17 mouse cellular contexts compared by ENCODE assay signal in the genomic region with DNA sequence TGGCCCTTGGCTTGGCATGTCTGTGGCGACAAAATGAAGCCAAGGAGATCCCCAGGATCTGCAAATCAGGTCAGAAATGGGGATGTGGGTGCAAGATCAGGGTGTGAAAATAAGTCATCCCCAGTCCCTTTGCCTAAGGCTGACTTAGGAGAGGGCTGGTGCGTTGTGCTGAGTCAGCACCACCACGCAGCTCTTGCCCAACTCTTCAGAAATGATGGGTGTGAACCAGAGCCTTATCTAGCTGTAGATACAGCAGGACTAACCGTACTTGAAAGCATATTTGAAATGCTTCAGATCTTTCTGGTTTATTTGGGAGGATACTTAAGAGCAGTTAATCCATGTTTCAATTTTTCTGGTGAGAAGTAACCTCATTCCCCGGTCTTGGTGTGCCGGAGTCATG. TPM values are rescaled to one million over a fixed set of nuclear protein-coding genes. Genes with fewer than 3 reads are reported as not detected.
DNase-seq lines count a peak whose midpoint lies in the region; ATAC-seq and TF ChIP-seq lines count a peak whose summit lies in the region.
"Had no signal": no experiment of that assay in that cellular context is flagged by ENCODE, and none has a peak within 500 bp of the region (broad histone marks: within the 10 kb centered on the region; RNA-seq: fewer than 3 reads in every experiment).

No protein-coding gene starts in this region.

- H3K9me3 ChIP-seq in lung, embryonic 14.5 days (ENCODE audit: low read depth, low read length): no peaks in the 10 kb centered on the region
- H3K9me3 ChIP-seq in midbrain, embryonic 10.5 days (replicated peaks): no peaks in the 10 kb centered on the region
- no peaks in the 10 kb centered on the region for H3K9me3 ChIP-seq in hindbrain, embryonic 11.5 days (ENCODE audit: control insufficient read depth, low read length)
- H3K9me3 ChIP-seq: embryonic facial prominence, embryonic 10.5 days; G1E; heart, embryonic 13.5 days; limb, embryonic 15.5 days; neural tube, embryonic 15.5 days had no signal

- peak; percentile 47; the same call in 1 of the 2 replicates for ATAC-seq in lung, embryonic 14.5 days (ENCODE audit: insufficient read depth)
- peak; percentile 89 for ATAC-seq in megakaryocyte progenitor cell, adult 5-6 weeks (replicated peaks; ENCODE audit: poor library complexity)
- ATAC-seq in hindbrain, embryonic 11.5 days (ENCODE audit: low FRiP score): no peak

- TF ChIP-seq CTCF in lung, embryonic 14.5 days (IDR thresholded peaks at IDR 0.05; ENCODE audit: low read depth): no peak

- no peak overlapping the region for H3K27ac ChIP-seq in lung, embryonic 14.5 days (ENCODE audit: low read depth)
- H3K27ac ChIP-seq in midbrain, embryonic 10.5 days (replicated peaks): no peak overlapping the region
- H3K27ac ChIP-seq in hindbrain, embryonic 11.5 days (ENCODE audit: low read depth, low read length): no peak overlapping the region
- H3K27ac ChIP-seq: embryonic facial prominence, embryonic 10.5 days; heart, embryonic 13.5 days; limb, embryonic 15.5 days; neural tube, embryonic 15.5 days had no signal

- WGBS in lung, embryonic 14.5 days: 62% methylated on average over 6 of the region's 6 CpGs
- WGBS in midbrain, embryonic 10.5 days: 94% methylated on average over 6 of the region's 6 CpGs
- 94% methylated on average over 6 of the region's 6 CpGs for WGBS in hindbrain, embryonic 11.5 days

- no peak for DNase-seq in lung, embryonic 14.5 days
- no peak for DNase-seq in lung, postnatal 14 days
- peak; percentile 21 for DNase-seq in brain, adult 2 months (ENCODE audit: low read depth, low spot score)
- DNase-seq in liver: peak; percentile 73
- DNase-seq in midbrain, embryonic 10.5 days (ENCODE audit: low spot score): no peak
- no peak for DNase-seq in thymus, postnatal 10 days (ENCODE audit: low spot score in 2 of 2)
- DNase-seq in hindbrain, embryonic 11.5 days (ENCODE audit: low spot score): no peak
- DNase-seq: adrenal gland, postnatal 14 days; gastrocnemius, postnatal 25 days; retina, postnatal 1 day had no signal

- H3K36me3 ChIP-seq in lung, embryonic 14.5 days (ENCODE audit: insufficient read depth): peaks cover 3% of the 10 kb centered on the region; the same call in 1 of the 2 replicates
- H3K36me3 ChIP-seq in midbrain, embryonic 10.5 days: peaks cover 28% of the 10 kb centered on the region
- H3K36me3 ChIP-seq in hindbrain, embryonic 11.5 days (ENCODE audit: control insufficient read depth, insufficient read depth, low read length): no peaks in the 10 kb centered on the region
- H3K36me3 ChIP-seq: G1E had no signal

- no peak overlapping the region for H3K4me2 ChIP-seq in lung, embryonic 14.5 days
- H3K4me2 ChIP-seq in hindbrain, embryonic 11.5 days (replicated peaks; ENCODE audit: low read depth, low read length): no peak overlapping the region
- H3K4me2 ChIP-seq: heart, embryonic 13.5 days; limb, embryonic 15.5 days; midbrain, embryonic 11.5 days; neural tube, embryonic 15.5 days had no signal

- no peaks in the 10 kb centered on the region for H3K27me3 ChIP-seq in lung, embryonic 14.5 days (ENCODE audit: insufficient read depth, low read length)
- H3K27me3 ChIP-seq in midbrain, embryonic 10.5 days (ENCODE audit: low read depth, poor library complexity, severe bottlenecking): no peaks in the 10 kb centered on the region
- H3K27me3 ChIP-seq in hindbrain, embryonic 11.5 days (ENCODE audit: control insufficient read depth, insufficient read depth, low read length): no peaks in the 10 kb centered on the region
- H3K27me3 ChIP-seq: heart, embryonic 13.5 days; limb, embryonic 15.5 days; neural tube, embryonic 15.5 days had no signal

- no peak overlapping the region for H3K4me3 ChIP-seq in lung, embryonic 14.5 days (ENCODE audit: low read depth, low read length)
- H3K4me3 ChIP-seq in midbrain, embryonic 10.5 days: no peak overlapping the region
- H3K4me3 ChIP-seq in hindbrain, embryonic 11.5 days (ENCODE audit: low read depth, low read length): no peak overlapping the region
- H3K4me3 ChIP-seq: embryonic facial prominence, embryonic 10.5 days; heart, embryonic 13.5 days; limb, embryonic 15.5 days; neural tube, embryonic 15.5 days had no signal

- peaks cover 7% of the 10 kb centered on the region; the same call in 1 of the 2 replicates for H3K4me1 ChIP-seq in lung, embryonic 14.5 days (ENCODE audit: insufficient read depth)
- H3K4me1 ChIP-seq in midbrain, embryonic 10.5 days: peaks cover 7% of the 10 kb centered on the region
- H3K4me1 ChIP-seq in hindbrain, embryonic 11.5 days (replicated peaks; ENCODE audit: control insufficient read depth, insufficient read depth, low read length): no peaks in the 10 kb centered on the region
- H3K4me1 ChIP-seq: heart, embryonic 13.5 days; neural tube, embryonic 15.5 days had no signal

- no peak overlapping the region for H3K9ac ChIP-seq in lung, embryonic 14.5 days
- no peak overlapping the region for H3K9ac ChIP-seq in hindbrain, embryonic 11.5 days (ENCODE audit: low read depth, low read length)
- H3K9ac ChIP-seq: heart, embryonic 13.5 days; limb, embryonic 15.5 days; neural tube, embryonic 15.5 days had no signal

RNA-seq across cellular contexts. Expression of gene Dzip1, which starts 55.5 kb away (rescaled TPM):
- 26.9 and 28.5 TPM in 2 replicates for polyA plus RNA-seq in lung, embryonic 14.5 days (2014; fragmentation: Nextera tagmentation; extraction: Ambion mirVana)
- 0.46 and 0.49 TPM in 2 replicates for total RNA-seq in megakaryocyte progenitor cell, adult 5-6 weeks (2015)
- total RNA-seq in megakaryocyte progenitor cell, adult 5-6 weeks (2017): 0.03 and 0.92 TPM in 2 replicates
- polyA plus RNA-seq in midbrain, embryonic 10.5 days (2016; fragmentation: Nextera tagmentation; extraction: Ambion mirVana): 17.1 and 19.4 TPM in 2 replicates
- polyA plus RNA-seq in hindbrain, embryonic 11.5 days (2014; fragmentation: Nextera tagmentation; extraction: Ambion mirVana): 31.7 and 40.0 TPM in 2 replicates

Comparison
In these comparisons a context has a peak if more than half of its experiments do, and no peak if none do; other contexts are left out.
1. DNase-seq: peak in brain, adult 2 months (single experiment) and liver (single experiment); none in lung, embryonic 14.5 days (single experiment), lung, postnatal 14 days (single experiment), midbrain, embryonic 10.5 days (single experiment), thymus, postnatal 10 days (0 of 2) and hindbrain, embryonic 11.5 days (single experiment).